Mouse (Mus musculus): ENCODE results near the gene Bphl.

Bphl gene

DNA sequence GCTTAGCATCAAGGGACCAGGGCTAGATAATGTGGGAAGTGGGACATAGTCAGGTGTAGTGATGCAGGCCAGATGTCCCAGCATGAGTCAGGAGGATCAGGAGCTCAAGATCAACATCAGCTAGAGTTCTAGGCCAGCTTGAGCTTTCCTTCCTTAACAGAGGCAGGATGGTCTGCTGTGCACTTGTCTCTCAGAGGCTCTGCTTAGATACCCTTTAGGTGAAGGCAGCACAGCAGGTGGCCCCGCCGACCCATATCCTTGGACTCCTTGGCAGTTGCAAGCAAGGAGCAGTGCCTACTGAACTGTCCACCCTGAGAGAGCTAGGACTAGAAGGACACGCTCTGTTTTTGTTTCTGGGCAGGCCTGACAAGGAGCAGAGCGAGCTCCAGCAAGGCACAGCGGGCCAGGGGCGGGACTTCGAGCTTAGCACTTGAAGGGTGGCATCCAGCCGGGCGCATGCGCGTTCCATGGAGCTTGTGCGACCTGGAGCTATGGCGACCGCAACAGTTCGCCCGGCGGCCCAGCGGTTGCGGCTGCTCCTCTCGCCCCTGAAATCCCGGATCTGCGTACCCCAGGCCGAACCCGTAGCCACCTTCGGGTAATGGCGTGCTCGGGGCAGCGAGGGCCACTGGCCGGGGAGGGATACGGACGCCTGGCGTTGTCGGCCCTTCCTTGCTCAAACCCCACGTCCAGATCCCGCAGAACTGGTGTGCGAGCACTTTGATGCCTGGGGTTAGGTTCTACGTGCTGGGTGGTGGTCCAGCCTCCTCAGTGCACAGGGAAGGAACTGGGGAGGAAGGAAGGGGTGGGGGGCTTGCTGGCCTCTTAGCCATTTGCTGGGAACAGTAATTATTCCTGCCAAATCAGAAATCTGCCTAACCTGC, at the start of gene Bphl:
Bphl (plus strand) TSS at position 426 of the 884 bp plus-strand sequence.
- DNase-seq (ENCODE audit: low read depth, low spot score), result peak; percentile 75

DNA sequence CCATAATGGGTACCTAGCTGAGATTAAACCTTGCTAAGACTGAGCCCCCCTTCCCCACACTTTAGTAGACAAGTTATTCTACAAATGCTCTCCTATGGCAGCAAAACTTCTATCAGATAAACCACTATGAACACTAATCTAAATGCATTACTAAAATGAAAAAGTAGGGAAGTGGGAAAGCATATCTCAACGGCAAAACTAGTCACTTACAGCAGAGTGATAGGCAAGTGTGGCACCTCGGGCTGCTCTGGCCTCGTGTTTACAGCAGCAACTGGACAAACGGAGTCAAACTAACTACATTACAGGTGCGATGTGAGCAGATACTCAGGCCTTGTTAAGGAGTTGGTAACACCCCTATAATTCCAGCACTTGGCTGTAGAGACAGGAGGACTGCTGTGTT, 47.8 kb upstream of the Bphl start:
- no peak for DNase-seq (ENCODE audit: low read depth, low spot score)

DNA sequence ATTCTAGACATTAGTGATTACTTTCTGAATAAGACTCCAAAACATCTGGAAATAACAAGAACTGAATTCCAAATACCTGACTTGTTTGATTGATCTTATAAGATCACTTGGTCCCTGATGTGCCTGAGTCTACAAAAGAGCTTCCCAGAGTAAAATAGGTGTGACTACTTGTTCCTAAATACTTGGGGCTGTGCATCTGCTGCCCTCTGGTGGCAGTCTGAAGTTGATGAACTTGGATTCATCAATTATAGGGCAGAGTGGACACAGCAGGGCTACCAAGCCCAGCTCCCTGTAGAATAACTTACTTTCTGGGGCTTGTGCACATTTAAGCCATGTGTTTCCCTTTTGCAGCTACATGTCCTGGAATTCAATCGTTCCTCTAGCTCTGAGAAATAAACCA, 42.2 kb upstream of the Bphl start:
- peak; percentile 38 for DNase-seq (ENCODE audit: low read depth, low spot score)

GRCm38 (mm10) chr13:34002058-34003006, 35.1 kb upstream of the Bphl start, which contains the start of the genes Ripk1 and Serpinb6a:
Ripk1 (plus strand) TSS chr13:34002363.
Serpinb6a (minus strand) TSS chr13:34002794.
- DNase-seq (ENCODE audit: low read depth, low spot score), result peak; percentile 70

GRCm38 (mm10) chr13:34003058-34003457, 34.3 kb upstream of the Bphl start:
- DNase-seq (ENCODE audit: low read depth, low spot score), result no peak

DNA sequence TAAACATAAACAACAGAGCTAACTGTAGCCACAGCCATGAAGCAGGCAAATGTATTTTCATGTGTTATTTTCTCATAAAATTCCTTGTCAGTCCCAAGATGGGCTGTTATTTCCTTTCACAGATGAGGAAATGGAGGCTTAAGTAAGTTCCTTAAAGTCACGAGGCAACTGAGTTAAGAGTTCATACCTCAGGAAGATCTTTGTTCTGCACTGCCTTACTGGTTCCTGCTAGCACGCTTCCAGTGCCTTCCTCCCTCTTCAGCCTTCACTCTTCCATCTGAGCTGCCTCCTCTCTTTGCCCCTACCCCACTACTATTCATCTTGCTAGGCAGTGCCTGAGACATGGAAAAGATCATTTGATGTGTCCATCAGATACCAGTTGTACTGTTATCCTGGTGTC, 30.2 kb upstream of the Bphl start:
- no peak for DNase-seq (ENCODE audit: low read depth, low spot score)

DNA sequence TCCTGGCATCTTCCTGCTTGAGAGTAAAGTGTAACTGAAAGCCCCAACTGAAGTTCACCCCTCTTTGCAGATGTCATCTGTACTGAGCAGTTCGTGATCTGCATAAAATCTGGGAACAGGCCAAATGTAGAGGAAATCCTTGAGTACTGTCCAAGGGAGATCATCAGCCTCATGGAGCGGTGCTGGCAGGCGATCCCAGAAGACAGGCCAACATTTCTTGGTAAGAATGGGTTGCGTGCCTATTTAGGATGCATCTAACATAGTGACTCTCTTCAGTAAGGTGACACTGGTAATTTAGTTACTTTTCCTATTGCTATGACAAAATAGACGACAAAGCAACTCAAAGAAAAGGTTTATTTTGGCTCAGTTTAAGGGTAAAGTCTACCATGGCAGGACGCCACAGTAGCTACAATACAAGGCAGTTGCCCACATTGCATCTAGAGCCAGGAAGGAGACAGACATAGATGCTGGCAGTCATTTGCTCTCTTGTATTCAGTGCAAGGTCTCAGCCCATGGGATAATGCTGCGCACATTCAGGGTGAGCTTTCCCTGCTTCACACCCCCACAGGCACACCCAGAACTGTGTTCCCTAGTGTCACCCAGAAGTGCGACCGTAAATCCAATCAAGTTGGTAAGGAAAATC, 20.3 kb upstream of the Bphl start:
- DNase-seq (ENCODE audit: low read depth, low spot score), result no peak

DNA sequence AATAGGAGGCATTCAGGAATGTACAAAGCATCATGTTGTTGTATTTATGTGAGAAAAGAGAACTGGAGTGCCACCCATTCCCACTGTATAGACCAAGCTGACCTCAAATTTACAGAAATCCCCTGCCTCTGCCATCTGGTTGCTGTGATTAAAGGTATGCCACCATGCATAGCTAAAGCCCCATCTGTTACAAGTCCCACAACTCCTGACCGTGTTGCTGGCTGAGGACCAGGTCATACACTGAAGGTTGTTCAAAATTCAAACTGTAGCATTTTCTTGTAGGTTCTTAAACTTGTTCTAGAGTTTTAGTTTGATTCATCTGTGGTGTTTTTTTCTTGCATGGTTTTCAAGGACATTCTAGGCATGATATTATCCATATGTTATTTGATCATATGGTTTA, 18.9 kb upstream of the Bphl start:
- no peak for DNase-seq (ENCODE audit: low read depth, low spot score)

- DNase-seq (ENCODE audit: low read depth, low spot score), result no peak
Measured at GRCm38 (mm10) chr13:34021998-34022397, 15.4 kb upstream of the Bphl start.

- no peak for DNase-seq (ENCODE audit: low read depth, low spot score)
Measured at GRCm38 (mm10) chr13:34032041-34032440, 5.4 kb upstream of the Bphl start.

- no peak for DNase-seq (ENCODE audit: low read depth, low spot score)
Measured at GRCm38 (mm10) chr13:34035424-34035823, 2.0 kb upstream of the Bphl start.

- no peak for DNase-seq (ENCODE audit: low read depth, low spot score)
Measured at GRCm38 (mm10) chr13:34036726-34037125, 671 bp upstream of the Bphl start.

DNA sequence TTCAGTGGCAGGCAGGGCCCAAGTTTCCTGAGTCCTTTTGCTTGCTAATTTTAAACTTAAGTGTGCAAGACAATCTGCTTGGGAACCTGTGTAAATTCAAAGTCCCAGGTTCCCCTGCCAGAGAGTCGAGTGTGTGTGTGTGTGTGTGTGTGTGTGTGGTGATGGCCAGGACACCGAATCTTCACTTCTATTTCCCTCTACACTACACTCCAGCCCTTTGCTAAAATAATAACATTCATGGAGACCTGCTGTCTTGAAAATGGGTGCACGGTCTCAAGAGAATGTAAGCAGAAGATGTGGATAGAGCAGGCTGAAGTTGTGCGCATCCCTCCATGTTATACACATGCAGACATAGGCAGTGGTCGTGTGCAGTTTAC, 647 bp downstream of the Bphl start:
- no peak for DNase-seq (ENCODE audit: low read depth, low spot score)

DNA sequence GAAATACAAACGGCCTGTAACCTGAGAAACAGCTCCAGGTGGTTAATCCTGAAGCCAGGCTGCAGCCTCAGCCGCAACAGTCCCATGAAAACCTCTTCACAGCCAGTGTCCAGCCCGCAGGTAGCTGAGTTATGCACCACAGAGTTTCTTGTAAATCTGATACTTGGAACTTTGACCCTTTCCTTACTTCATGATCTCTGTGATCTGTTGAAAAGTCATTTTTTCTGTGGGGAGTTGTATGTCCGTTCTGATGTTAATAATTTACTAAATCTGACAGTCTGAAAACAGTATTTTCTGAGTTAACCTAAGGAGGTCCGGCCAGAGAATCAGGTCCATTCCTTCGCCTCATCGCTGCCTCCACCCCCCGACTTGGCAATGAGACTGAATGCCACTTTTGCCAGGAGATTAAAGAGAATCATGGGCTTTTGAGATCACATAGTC, 1.5 kb downstream of the Bphl start:
- no peak for DNase-seq (ENCODE audit: low read depth, low spot score)

- DNase-seq (ENCODE audit: low read depth, low spot score), result no peak
Measured at GRCm38 (mm10) chr13:34040091-34040490, 2.7 kb downstream of the Bphl start.

- no peak for DNase-seq (ENCODE audit: low read depth, low spot score)
Measured at GRCm38 (mm10) chr13:34043716-34044393, 6.5 kb downstream of the Bphl start.

GRCm38 (mm10) chr13:34045511-34046249, 8.3 kb downstream of the Bphl start:
- no peak for DNase-seq (ENCODE audit: low read depth, low spot score)

DNA sequence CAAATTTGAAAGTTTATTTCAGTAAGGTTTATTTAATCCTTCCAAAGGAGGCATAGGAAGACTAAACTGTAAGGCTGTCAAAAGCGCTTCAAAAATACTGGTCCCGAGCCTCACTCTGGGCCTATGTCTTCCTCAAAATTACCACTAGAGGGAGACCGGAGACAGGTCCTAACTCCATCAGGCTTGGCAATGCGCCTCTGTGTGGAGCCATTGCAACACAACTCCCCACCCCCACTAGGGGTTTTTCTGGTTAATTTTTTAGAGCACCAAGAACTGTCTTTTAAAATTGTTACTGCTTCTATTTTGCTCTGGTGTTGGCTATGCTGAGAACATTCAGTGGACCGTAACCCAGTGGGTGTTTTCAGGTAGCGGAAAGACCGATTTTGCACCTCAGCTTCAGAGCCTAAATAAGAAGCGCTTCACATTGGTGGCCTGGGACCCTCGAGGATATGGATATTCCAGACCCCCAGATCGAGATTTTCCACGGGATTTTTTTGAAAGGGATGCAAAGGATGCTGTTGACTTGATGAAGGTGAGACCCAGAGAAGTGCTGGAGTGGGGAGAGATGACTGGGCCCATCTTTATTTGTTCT, 9.1 kb downstream of the Bphl start:
- DNase-seq (ENCODE audit: low read depth, low spot score), result peak; percentile 28

DNA sequence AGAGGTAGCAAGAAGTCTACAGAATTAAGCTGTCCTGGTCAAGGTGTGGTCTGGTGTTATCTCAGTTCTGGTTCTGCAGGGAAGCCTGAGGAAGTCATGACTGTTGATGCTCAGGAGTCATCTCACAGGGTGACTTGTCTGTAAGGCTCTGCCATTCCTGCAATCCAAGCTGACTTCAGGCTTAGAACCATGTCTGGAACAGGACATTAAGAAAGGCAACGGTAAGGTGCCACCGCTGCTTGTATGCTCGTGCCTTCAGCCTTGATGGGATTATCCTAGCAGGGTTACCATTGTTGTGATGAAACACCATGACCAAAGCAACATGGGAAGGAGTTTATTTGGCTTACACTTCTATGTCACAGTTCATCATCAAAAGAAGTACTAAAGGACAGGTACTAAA, 10.1 kb downstream of the Bphl start:
- DNase-seq (ENCODE audit: low read depth, low spot score), result no peak

DNA sequence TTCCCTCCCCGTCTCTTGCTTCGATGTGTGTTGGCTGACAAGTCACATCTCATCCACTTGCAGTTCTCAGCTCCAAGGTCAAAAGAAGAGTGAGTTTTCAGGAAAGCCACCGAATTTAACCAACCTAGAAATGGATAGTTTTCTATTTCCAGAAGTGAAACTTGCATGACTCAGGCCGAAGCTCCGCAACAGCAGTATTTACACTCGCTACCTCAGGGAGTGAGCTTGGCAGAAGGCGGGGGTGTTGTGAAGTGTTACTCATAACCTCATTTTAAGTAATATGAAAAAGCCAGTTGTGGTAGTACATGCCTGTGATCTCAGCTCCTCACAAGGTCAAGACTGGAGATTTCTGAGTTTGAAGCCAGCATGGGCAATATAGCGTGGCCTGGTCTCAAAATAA, 13.1 kb downstream of the Bphl start:
- DNase-seq (ENCODE audit: low read depth, low spot score), result no peak

Measured in WW6 (cell line).